Mouse (Mus musculus) heart, adult 10 weeks (tissue): ENCODE measurements around the gene Angel2. TPM values are rescaled to one million over a fixed set of nuclear protein-coding genes. Genes with fewer than 3 reads are reported as not detected.

Experiments
- polyA plus RNA-seq: library from polyadenylated mRNA; stranded (reverse); fragments of 350-450 nt; fragmentation: Illumina TruSeq; extraction: RNeasy Lipid Tissue Mini Kit (QIAGEN cat#74804); gene quantifications from one replicate; pipeline ENCODE4 v1.2.3, GENCODE M21; 2014; ENCODE audit warnings: low read depth, low replicate concordance

Gene Angel2
- polyA plus RNA-seq = 27.1 TPM

DNA sequence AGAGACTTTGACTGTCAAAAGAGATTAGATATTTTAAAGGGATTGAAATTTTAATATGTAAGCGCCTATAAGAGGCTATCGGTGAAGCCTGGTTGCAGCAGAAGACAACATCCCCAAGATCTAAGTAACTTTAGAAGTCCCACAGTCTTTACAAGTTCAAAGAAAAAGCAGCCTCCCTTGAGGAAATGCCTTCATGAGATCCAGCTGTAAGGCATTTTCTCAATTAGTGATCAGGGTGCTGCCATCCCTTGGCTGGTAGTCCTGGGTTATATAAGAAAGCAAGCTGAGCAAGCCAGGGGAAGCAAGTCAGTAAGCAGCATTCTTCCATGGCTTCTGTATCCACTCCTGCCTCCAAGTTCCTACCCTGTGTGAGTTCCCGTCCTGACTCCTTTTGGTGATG lies at the start of gene Angel2:
Angel2 (plus strand) TSS at position 301 of the 400 bp plus-strand sequence.

DNA sequence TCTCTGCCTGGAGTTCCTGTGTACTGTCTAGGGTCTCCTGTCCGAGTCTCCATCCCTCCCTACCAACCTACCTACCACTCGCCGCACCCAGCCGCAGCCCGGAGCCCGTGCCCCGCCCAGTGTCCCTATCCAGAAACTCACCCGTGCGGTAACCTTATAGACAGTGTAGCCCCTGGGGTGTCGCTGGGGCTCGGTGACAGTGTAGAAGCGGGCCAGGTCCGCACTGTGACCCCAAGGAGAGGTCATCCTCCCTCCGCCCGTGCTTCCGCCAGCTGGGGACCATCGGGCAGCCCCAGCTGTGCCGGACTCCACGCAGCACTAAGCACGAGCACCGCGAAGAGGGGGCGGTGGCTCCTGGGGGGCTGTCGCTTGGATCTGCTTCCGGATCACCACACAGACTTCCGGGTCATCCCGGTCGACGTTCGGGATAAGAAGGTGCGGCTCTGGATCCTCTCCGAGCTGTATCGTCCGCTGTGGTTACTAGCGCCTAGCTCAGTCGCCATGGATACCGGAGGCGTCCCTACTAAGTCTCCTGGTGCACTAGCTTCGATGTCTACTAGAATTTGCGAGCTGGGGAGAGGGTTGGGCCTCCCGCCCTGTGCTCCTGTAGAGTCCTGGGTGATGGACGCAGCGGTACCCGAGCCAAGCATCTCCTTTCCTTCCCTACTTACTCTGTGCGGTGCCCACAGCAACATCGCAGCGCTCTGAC lies 13.3 kb upstream of the Angel2 start, which contains the start of gene Rps6kc1:
Rps6kc1 (minus strand) TSS at position 356 of the 709 bp plus-strand sequence.

DNA sequence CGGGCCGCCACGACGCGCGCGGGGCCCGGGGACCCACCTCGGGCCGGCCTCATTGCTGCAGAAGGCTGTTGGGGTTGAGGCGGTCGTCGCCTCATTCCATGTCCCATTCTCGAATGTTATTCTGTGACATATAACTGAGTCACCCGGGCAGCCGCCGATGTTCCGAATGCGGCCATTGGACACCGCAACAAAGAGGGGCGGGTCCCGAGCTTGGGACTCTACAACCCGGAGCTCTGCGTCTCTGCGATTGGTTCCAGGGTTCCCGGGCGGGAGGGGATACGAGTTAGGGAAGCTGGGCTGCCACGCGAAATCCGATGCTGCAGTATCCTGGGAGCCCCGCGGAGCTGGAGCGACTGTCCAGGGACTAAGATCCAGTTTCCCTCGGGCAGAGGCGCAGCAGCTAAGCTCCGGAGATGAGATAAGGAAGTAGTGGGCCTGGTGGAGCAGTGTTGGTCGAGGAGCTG lies 54.2 kb downstream of the Angel2 start, which contains the start of gene Vash2:
Vash2 (minus strand) TSS at position 197 of the 464 bp plus-strand sequence.

Other genes starting within 250 kb of the Angel2 start
- gene Rps6kc1, start 13.3 kb upstream of the Angel2 start, polyA plus RNA-seq = 12.0 TPM
- 0.13 TPM for gene Vash2, start 54.2 kb downstream of the Angel2 start, polyA plus RNA-seq
- gene Flvcr1, start 101.0 kb downstream of the Angel2 start, polyA plus RNA-seq = 6.1 TPM
- not detected for gene Spata45, start 111.5 kb downstream of the Angel2 start, polyA plus RNA-seq
- gene Tatdn3, start 137.8 kb downstream of the Angel2 start, polyA plus RNA-seq = 34.6 TPM
- gene Nsl1, start 137.9 kb downstream of the Angel2 start, polyA plus RNA-seq = 0.16 TPM
- 0.65 TPM for gene Batf3, start 172.7 kb downstream of the Angel2 start, polyA plus RNA-seq
- not detected for gene Fam71a, start 239.7 kb downstream of the Angel2 start, polyA plus RNA-seq